Mouse (Mus musculus) induced T-regulatory cell, adult 2 months (primary cell): ENCODE data around the gene Wasl.

Source experiments
- DNase-seq: peaks from one replicate; pipeline ENCODE4 v3.0.0-alpha.2; 2012; ENCODE audit warnings: low read depth

Wasl gene

DNA sequence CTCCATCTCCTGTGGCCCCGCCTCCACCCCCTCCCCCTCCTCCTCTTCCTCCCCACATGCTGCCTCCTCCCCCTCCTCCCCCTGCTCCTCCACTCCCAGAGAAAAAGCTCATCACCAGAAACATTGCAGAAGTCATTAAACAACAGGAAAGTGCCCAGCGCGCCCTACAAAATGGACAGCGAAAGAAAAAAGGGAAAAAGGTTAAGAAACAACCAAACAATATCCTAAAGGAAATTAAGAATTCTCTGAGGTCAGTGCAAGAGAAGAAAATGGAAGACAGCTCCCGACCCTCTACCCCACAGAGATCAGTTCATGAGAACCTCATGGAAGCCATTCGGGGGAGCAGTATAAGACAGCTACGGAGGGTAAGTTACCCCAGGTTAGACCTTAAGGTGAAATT, 60.5 kb downstream of the Wasl start:
- no peak for DNase-seq

DNA sequence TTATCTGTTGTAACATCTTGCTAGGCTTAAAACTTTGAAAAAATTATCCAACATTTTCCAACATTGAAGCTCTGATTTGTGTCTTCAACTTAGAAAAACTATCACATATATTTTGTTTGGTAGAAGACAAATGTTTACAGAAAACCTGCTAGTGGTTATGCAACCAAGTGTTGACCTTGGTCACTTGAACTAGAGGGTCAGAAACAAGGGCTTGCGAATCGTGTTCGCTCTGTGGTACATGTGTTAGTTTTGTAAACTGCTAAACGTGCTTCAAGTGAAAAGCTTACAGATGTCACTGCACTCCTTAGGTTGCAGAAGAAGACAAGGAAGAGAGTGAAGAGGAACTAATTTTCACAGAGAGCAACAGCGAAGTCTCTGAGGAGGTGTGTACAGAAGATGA, 61.8 kb downstream of the Wasl start:
- DNase-seq = no peak

DNA sequence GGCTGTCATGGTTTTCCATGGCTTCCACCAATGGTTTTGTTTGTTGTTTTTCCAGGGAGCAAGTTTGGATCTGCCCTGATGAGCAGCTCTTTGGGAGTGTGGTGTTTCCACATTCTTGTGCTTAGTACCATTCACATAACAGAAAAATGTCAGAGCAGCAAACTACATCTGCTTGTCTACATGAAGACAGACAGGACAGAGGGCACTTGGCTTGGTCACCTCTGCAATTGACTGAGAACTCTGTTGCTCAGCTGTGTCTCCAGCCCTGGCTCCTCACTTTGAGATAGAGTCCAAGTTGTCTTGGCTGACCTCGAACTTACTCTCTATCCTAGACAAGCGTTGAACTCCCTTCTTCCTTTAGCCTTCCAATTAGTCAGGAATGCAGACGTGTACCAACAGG, 62.5 kb downstream of the Wasl start:
- DNase-seq = no peak

DNA sequence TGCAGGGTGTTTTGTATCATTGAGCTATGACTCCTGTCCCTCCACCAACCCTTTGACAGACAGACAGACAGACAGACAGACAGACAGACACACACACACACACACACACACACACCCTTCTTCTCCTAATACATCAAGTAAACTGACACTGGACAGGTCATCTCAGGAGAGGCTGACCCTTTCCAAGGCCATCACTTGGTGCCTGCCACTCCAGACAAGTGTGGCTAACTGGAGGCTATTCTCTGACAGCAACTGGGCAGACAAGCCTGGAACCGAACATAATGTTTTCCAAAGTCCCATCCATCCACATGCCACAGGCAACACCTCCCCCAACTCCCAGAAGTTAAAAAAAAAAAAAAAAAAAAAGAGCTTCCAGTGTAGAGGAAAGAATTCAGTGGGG, 63.1 kb downstream of the Wasl start:
- no peak for DNase-seq

DNA sequence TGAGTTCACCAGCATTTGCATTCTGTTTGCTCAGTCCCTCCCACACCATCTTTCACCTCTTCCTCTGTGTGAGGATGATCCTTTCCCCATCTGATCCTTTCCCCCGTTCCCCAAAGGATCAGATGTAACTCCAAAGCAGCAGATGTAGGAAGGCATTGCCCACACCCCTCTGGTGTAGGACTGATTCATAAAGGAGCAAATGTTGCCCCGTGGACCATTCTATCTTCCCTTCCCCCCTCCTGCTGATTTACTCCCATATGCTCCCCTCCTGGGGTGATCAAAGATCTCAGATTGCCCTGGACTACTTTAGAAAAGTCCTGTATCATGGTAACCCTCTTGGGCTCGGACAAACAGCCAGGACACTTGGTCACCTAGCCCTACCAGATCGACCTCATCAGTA, 64.1 kb downstream of the Wasl start:
- no peak for DNase-seq

DNA sequence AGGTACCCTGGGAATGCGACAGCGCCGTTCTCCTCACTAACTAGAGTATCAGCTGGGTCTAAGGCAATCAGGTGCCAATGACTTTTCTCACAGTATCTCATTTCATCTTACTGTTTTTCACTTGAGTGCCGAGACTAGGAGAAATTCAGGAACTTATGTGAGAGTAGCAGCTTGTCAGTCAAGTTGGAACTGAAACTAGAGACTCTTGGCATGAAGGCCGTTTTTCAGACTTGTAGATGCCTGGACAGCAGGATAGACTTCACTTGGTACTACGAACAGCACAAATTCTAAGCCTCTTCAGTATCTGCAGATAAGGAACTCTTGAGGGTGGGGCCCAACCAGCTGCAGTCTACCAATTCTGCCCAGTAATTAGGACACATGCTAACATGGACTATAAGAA, 64.7 kb downstream of the Wasl start:
- no peak for DNase-seq

DNA sequence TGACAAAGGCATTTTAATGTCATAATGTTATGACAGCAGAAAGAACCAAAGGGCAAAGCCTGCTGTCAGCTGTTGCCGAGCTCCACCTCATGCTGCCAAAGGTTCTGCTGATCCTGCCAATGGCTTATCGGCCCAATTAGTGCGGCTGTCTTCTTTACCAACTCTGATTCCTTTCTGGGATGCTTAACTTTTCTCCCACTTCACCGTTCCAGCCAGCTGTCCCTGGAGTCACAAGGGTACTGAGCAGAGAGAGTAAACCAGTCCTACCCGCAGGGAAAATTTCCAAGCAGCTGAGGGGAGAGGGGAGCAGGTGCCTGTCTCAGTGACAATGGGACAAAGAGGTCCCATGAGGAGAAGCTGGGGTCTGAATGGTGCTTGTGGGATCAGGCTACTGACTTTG, 65.2 kb downstream of the Wasl start:
- no peak for DNase-seq

DNA sequence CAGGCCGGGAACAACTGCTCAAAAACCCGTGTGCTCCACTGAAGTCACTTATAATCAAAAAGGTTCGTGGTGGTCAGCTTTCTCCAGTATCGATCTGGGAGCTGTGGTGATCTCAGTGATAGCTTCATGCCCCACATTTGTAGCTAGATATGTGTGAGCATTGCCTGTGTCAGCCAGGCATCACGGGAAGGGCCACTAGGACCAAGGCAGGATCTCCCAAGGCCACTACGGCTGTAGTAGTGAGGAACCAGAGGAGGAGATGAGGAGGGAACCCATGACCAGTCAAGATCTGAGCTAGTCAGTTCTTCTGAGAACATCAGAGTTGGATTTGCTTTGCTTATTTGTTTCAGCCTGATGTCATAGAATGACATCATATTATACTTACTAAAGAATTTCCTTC, 65.6 kb downstream of the Wasl start:
- DNase-seq = no peak

DNA sequence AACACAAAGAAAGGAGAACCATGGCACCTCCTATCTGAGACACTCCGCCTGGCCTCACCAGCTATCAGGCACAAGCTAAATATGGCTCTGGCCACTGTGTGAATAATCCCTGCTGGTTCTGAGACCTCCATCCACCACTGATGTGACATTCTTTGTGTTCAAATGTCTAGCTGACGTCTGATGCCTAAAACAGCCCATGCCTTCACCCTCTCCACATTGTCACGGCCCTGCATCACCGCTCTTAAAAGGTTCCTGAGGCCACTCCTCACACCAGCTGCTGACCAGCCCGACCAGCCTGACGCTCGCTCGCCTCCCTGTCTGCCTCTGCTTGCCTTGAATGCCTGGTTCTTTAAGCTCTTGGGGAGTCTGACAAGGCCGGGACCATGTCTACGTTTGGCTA, 67.3 kb downstream of the Wasl start, which contains the start of gene Lmod2:
Gene Lmod2 (plus strand): TSS at position 263 of the 400 bp plus-strand sequence.
- no peak for DNase-seq

DNA sequence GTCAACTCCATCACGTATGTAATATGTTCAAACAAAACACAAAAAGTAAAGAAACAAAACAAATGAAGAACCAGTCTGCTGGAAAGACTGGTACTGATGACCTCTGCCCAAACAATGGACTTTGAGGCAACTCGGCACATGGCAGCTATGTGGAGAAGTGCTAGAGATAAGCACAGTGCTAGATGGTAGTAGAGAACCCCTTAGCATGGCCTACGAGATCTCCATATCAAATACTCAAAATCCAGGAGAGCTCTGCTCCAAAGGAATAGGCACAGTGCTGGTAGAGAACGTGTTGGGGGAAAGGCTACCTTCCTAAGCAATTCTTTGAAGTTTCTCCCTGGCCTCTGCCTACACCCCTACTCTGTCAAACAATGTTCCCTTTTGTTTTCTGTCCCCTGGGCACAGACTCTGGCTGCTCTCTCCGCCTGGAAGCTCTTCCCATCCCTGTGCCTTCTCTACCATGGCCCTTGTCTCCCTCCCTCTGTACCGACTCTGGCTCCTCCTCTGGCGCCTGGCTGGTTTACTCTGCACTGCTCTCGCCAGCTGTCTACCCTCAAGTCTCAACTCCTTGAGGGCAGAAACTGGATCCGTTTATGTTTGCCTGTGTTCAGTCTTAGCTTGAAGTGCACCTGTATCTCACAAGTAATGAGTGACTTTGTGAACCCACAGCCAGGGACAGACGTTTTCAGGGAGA, 73.1 kb downstream of the Wasl start:
- DNase-seq = no peak

DNA sequence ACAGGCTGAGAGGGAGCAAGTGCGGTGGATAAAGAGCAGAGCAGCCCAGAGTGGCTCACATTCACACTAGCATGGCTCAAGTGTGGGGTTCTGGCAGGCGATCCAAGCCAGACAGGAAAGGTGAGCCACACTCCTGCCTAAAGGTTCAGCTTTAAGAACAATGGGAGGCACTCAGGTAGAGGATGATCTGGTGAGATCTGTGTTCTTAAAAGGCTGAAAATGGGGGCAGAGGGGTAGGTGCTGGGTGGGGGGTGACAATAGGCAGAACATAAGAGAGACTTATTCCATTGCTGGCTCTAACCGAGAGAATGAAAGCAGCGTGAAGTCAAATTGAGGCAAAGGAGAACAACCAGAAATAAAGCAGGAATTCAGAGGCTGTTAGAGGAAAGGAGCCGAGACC, 74.5 kb downstream of the Wasl start:
- DNase-seq = no peak

DNA sequence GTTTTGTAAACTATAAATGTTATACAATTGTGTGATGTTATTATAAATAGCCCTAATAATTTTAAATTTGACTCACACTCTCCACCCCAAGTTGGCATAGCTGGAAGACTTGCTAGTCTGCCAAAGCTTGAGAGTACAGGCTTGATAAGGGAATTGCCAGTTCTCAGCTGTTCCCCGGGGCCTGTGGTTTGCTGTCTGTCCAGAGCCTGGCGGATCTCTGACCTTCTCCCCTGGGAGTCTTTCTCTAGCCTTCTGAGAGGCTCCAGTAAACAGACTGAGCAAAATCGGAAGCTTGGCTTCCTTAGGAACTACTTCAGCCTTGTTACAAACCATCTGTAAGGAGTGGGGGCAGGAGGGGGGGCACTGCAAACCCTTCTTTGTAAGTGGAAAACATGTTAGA, 77.9 kb downstream of the Wasl start:
- no peak for DNase-seq

DNA sequence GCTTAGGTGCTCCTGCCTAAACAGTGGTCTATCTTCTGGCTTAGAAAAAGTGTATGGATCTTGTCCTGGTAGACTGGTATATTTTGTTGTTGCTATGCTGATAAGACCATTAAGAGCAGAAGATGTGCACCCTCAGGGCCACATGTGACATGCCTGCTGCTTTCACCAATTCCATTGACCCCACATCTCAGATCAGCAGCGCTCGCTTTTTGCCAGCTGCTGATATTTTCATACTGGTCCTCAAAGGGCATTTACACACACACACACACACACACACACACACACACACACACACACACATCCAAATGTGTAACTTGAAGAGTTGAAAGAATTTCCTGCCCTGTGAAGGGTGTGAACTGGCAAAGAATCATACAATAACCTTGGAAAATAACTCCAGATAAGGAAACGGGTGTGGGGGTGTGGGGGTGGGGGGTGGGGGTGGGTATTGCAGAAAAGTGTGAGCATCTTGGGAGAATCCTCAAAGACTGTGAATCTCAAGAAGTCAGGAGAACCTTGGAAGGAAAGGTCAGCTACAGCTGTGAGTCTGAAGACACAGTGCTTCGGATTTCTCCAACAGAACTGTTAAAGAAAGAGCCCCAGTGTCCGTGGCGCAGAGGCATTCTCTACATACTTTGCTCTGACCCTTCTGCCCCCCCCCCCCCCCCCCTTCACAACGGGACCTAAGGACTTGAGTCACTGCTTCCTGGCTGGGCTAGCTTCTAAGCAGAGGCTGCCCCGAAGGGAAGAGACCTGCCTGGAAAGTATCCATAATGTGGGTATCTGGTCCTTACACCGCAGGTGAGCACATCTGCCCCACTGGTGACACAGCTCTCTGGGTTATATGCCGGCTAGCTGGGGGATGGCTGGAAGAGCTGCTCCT, 79.1 kb downstream of the Wasl start:
- DNase-seq = no peak

DNA sequence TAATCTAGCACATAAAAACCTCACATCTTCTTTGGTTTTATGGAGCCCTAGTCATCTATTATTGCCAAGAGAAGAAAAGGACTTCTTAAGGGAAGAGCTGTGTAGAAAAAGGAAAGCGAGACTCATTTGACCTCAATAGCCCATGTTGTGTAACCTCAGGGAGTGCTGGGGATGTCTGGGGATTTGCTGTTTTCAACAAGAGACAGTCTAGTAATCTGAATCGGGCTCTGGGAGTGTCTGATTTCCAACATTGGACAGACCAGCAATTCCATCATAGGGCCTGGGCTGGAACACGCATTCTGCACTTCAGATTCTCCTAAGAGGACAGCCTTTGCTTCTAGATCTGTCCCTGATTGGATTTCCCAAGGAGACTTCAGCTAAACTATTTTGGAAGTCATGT, 81.4 kb downstream of the Wasl start:
- no peak for DNase-seq

DNA sequence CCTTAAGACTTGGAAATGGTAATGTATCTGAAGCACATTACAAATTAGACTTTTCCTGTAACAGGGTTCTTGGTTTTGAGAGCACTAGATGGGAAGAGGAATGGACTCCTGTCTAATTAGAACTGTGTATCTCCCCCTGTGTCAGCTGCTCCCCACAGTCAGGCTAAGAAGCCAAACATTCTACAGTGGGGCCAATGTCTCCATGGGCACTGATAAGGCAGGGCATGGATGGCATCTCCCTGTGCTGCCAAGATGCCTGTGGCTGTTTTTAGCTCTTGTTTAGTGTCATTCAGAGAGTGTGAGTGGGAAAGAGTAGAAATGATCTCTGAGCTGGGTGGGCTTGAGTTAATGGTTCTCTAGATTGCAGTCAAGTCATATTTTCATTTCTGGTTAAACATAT, 91.5 kb downstream of the Wasl start:
- DNase-seq = no peak

DNA sequence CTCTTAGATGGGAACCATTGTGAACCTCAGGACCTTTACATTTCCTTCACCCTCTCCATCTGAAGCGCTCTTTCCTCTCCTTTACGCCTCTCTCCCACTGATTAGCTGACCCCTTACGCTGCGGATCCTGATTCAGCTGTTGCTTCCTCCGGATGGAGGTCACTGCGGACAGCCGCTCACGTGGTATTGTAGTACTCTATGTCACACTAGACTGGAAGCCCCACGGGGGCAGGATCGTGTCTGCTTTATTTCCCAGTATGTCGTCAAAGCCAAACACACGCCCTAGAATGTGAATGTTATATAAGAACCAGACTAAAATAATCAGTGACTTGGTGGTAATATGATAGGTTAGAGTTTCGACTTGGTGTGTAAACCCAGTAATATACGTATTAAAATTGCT, 92.4 kb downstream of the Wasl start:
- DNase-seq = no peak

DNA sequence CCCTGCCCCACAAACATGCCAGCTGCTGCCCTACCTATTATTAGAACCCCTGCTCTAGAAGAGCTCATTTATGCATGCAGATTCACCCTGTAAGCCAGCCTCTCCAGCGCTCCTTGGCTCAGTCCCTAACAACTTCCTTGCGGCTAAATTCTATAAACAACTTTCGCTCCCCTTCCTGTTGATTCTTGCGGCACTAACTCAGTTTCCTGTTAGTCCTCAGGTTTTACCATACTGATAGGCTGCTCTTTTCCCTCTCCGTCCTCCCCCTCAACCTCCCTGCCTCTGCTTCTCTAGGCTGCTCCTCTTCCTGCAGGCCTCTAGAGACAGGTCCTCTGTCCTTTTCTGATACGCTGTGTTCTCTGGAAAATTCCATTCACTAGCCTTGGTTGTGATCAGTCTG, 93.7 kb downstream of the Wasl start:
- DNase-seq = no peak

DNA sequence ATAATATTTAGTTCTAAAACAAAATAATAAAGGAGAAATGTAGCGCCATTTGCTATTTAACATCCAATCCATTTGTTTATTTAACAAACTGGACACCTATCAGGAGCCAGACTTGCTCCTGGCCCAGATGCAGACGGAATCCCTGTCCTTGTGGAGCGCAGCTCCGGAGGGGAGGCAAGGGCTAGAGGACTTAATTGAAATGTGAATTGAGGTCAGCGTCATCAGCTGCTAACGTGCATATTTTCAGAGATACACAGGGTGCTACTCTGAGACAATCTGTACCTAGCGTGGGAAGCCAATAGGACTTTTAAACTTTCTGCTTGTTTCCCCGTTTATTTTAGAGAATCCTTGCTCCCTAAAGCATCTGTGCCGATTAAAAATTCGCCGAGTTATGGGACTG, 94.5 kb downstream of the Wasl start:
- no peak for DNase-seq

DNA sequence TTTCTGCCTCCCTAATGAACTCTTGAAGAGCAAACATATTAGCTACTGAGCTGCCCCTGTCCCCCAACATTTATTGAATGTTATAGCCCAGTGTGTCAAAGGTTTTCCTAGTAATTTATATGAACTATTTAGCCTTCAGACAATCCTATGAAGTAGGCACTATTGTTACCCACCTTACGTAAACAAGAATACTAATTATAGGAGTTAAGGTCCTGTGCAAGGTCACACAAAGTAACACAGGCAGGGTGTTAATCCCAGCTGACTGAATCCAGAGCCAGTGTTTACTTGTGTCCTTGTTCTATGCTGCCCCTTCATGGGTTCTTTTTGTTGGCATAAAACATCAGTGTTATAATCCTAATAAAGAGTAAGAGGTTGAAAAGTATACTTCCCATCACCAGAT, 95.1 kb downstream of the Wasl start:
- no peak for DNase-seq

DNA sequence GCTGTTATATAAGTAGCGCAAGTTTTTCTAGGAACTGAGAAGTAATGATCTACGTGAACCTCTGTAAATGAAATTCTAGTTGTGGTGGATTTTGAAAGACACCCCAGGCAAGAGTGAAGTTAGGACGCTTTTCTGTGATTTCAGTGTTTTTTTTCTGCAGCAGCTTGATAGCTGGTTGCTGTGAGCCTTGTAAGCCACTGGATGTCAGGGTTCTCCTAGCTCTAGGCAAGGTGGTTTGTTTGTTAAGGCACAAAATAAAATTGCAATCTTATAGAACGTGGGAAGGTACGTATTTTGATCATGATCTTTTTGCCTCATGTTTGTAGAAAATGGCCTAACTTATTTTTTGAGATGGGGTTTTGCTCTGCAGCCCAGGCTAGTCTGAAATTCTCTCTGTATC, 95.8 kb downstream of the Wasl start:
- no peak for DNase-seq

DNA sequence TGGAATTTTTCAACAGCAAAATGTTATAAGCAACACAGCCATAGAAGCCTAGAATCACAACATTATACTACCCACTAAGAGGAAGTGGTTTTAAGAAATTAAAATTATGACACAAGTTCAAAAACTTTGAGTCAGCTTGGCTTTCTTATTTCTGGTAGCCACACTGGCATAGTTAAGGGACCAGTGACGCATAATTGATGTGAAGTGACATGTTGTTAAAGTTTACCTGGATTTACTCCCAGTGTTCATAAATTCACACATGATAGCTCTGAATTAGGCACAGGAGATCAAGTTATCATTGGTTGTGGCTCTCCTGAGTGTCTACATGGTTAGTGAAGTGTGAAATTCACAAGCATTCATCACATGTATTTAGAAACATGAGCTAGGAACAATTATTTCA, 99.9 kb downstream of the Wasl start:
- DNase-seq = no peak

DNA sequence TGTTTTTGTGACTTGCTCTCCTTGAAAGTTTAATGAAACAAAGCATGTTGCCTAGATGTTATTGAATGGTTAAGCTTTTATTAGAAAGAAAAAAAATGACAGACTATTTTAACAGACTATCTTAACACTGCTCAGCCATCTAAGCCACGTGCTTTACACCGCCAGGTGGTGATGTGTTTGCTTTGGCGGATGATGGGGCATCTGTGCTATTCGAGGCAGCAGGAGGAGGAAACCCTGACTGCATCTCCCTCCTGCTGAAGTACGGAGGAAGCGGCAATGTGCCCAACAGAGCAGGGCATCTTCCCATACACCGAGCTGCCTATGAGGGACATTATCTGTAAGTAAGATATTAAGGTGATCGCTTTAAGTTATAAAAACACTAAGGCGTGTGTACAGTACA, 100.7 kb downstream of the Wasl start:
- no peak for DNase-seq
